Mouse (Mus musculus) forebrain, embryonic 10.5 days (tissue): ENCODE results near the gene Gap43. TPM values are rescaled to one million over a fixed set of nuclear protein-coding genes. Genes with fewer than 3 reads are reported as not detected.

Experiments
- DNase-seq: peaks from one replicate; pipeline ENCODE4 v3.0.0-alpha.2; 2017; ENCODE audit warnings: low spot score; ENCODE audit errors: extremely low spot score
- H3K27ac ChIP-seq: fragments of 300-500 bp; sonication (generic); 2 replicates; pipeline ENCODE4 v1.5.1; 2016; ENCODE audit warnings: mild to moderate bottlenecking
- H3K27me3 ChIP-seq: fragments of 300-500 bp; sonication (generic); 2 replicates; pipeline ENCODE4 v1.6.1; 2016; ENCODE audit warnings: mild to moderate bottlenecking; ENCODE audit not compliant: poor library complexity, severe bottlenecking
- H3K36me3 ChIP-seq: fragments of 300-500 bp; sonication (generic); replicated peaks from 2 replicates; pipeline ENCODE4 v1.6.1; 2016; ENCODE audit warnings: mild to moderate bottlenecking, moderate library complexity
- H3K4me1 ChIP-seq: fragments of 300-500 bp; sonication (generic); 2 replicates; pipeline ENCODE4 v1.6.1; 2016
- H3K4me3 ChIP-seq: fragments of 300-500 bp; sonication (generic); 2 replicates; pipeline ENCODE4 v1.5.1; 2016; ENCODE audit warnings: mild to moderate bottlenecking, moderate library complexity
- H3K9me3 ChIP-seq: fragments of 300-500 bp; sonication (generic); 2 replicates; pipeline ENCODE4 v1.6.1; 2016; ENCODE audit warnings: mild to moderate bottlenecking, moderate library complexity
- WGBS: fragments of 180-500 bp; shearing (Covaris S2); methylation state at CpG from one replicate; pipeline ENCODE4 v1.1.7; 2016; 5-methylcytosine and 5-hydroxymethylcytosine counted together
- polyA plus RNA-seq: library from polyadenylated mRNA; unstranded; fragments of >200 nt; fragmentation: Nextera tagmentation; extraction: Ambion mirVana; gene quantifications from 2 replicates; pipeline ENCODE4 v1.2.1, GENCODE M21; 2016

The Gap43 gene
- polyA plus RNA-seq, 1 experiment from 2014 or later: 39.4 TPM

- H3K4me3 ChIP-seq: no peak overlapping the region
- H3K27me3 ChIP-seq: peaks cover 22% of the 10 kb centered on the region
- WGBS: 20% methylated on average over 2 of the region's 2 CpGs
- no peaks in the 10 kb centered on the region for H3K36me3 ChIP-seq
- no peak overlapping the region for H3K27ac ChIP-seq
- peaks cover 60% of the 10 kb centered on the region for H3K4me1 ChIP-seq
- no peaks in the 10 kb centered on the region for H3K9me3 ChIP-seq
- DNase-seq: peak; percentile 27
Observed at GRCm38 (mm10) chr16:42336610-42337009, 3.8 kb downstream of the Gap43 start.

GRCm38 (mm10) chr16:42332321-42332720, 8.1 kb downstream of the Gap43 start:
- 49% methylated on average over 4 of the region's 4 CpGs for WGBS
- Histone ChIP-seq H3K36me3 (no peaks in the 10 kb centered on the region), H3K4me3 (no peak overlapping the region), H3K27ac (no peak overlapping the region), H3K9me3 (no peaks in the 10 kb centered on the region), H3K27me3 (no peaks in the 10 kb centered on the region), H3K4me1 (peaks cover 21% of the 10 kb centered on the region)
- DNase-seq: no peak

DNA sequence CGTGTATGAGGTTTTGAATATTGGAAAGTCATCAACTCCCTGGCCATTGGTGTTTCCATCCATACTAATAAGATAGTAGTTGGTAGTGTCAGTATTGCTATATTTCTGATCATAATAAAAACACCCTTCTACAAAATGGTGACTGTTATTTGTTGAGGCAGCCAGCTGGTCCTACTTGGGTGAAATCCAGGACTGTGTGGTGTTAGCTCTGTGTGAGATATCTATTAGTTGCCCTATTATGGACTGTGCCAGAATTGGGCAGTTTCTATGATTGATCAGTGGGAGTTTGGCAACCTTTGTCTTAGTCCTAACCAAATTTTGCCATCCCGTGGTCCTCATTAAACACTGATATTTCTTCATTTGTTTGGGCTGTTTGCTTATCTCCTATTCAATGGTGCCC, 14.3 kb downstream of the Gap43 start:
- DNase-seq: no peak
- H3K27ac ChIP-seq: no peak overlapping the region
- WGBS: 86% methylated on average over 2 of the region's 2 CpGs
- H3K9me3 ChIP-seq: no peaks in the 10 kb centered on the region
- H3K27me3 ChIP-seq: no peaks in the 10 kb centered on the region
- H3K4me1 ChIP-seq: no peaks in the 10 kb centered on the region
- H3K36me3 ChIP-seq: no peaks in the 10 kb centered on the region
- no peak overlapping the region for H3K4me3 ChIP-seq

DNA sequence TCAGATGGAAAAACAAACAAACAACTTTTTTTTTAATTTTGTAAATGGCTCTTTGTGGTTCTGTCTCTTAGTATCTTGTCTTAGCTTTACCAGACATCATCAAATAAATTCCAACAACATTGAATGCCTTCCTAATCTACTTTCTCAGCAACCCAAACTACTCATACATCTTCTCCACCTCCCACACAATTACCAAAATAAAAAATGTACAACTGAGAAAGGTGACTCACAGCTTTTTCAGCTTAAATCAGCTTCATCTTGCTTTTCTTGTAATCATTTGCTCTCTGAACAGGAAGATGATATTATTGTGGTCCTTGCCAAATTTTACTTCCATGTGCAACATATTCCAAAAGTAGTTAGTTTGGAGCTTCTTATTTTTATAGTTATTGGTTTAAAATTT, 14.9 kb downstream of the Gap43 start:
- no peaks in the 10 kb centered on the region for H3K27me3 ChIP-seq
- DNase-seq: no peak
- no peaks in the 10 kb centered on the region for H3K9me3 ChIP-seq
- H3K36me3 ChIP-seq: no peaks in the 10 kb centered on the region
- no peak overlapping the region for H3K27ac ChIP-seq
- H3K4me3 ChIP-seq: no peak overlapping the region
- H3K4me1 ChIP-seq: no peaks in the 10 kb centered on the region

GRCm38 (mm10) chr16:42319831-42320230, 20.6 kb downstream of the Gap43 start:
- Histone ChIP-seq H3K9me3 (no peaks in the 10 kb centered on the region), H3K4me3 (no peak overlapping the region), H3K27ac (no peak overlapping the region), H3K36me3 (no peaks in the 10 kb centered on the region), H3K4me1 (no peaks in the 10 kb centered on the region), H3K27me3 (no peaks in the 10 kb centered on the region)
- DNase-seq: no peak

- DNase-seq: no peak
- Histone ChIP-seq H3K4me3 (no peak overlapping the region), H3K4me1 (no peaks in the 10 kb centered on the region), H3K9me3 (no peaks in the 10 kb centered on the region), H3K36me3 (no peaks in the 10 kb centered on the region), H3K27me3 (no peaks in the 10 kb centered on the region), H3K27ac (no peak overlapping the region)
- WGBS: 94% methylated on average over 5 of the region's 5 CpGs
Observed at GRCm38 (mm10) chr16:42319365-42319764, 21.1 kb downstream of the Gap43 start.

GRCm38 (mm10) chr16:42312125-42312524, 28.3 kb downstream of the Gap43 start:
- DNase-seq: no peak
- Histone ChIP-seq H3K4me3 (no peak overlapping the region), H3K36me3 (no peaks in the 10 kb centered on the region), H3K27ac (no peak overlapping the region), H3K4me1 (peaks cover 18% of the 10 kb centered on the region), H3K9me3 (no peaks in the 10 kb centered on the region), H3K27me3 (no peaks in the 10 kb centered on the region)
- WGBS: 92% methylated on average over 1 of the region's 1 CpGs

DNA sequence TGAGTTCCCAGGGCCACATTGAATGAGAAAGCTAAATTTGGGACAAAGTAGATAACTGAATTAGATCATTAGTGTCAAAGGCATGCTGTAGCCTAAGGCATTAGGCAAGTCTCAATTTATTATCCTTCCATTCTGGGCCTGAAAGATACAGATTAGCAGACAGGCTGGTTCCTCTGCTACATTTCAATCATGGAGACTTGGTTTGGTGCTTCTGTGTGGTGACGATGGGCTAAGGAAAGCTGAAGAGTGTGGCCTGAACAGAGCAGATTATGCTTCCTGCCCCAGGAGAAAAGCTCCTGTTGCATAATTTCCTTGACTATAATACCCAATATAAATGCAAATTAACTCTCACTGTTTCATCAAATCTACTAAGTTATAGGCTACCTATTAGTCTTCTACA, 31.7 kb downstream of the Gap43 start:
- peaks cover 44% of the 10 kb centered on the region for H3K4me1 ChIP-seq
- DNase-seq: no peak
- no peak overlapping the region for H3K27ac ChIP-seq
- no peaks in the 10 kb centered on the region for H3K36me3 ChIP-seq
- H3K27me3 ChIP-seq: no peaks in the 10 kb centered on the region
- WGBS: 65% methylated on average over 1 of the region's 1 CpGs
- no peaks in the 10 kb centered on the region for H3K9me3 ChIP-seq
- H3K4me3 ChIP-seq: no peak overlapping the region

GRCm38 (mm10) chr16:42305934-42306701, 34.3 kb downstream of the Gap43 start:
- 4% methylated on average over 14 of the region's 14 CpGs for WGBS
- peak overlapping the region; percentile 44 for H3K4me3 ChIP-seq
- H3K27ac ChIP-seq: peak overlapping the region; percentile 88
- H3K4me1 ChIP-seq: peaks cover 50% of the 10 kb centered on the region
- H3K36me3 ChIP-seq: no peaks in the 10 kb centered on the region
- H3K27me3 ChIP-seq: no peaks in the 10 kb centered on the region
- DNase-seq: peak; percentile 79
- H3K9me3 ChIP-seq: no peaks in the 10 kb centered on the region

DNA sequence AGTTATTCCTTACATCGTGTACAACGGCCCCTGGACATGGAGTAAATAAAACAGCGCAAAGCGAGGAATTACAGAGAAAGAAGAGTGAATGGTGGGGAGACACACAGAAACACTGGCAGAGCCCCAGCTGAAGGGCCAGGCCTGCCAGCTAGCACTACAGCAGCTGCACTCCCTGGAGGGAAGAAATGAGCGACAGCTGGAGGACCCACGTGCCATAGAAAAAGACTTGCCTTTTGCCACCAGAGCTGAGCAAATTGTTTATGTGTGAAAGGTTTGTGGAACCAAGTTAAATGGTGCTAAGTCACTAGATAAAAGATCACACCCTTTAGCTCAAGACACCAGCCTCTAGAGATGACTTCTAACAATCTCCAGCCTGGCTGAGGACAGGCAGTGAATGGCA, 37.0 kb downstream of the Gap43 start:
- no peak for DNase-seq
- Histone ChIP-seq H3K9me3 (no peaks in the 10 kb centered on the region), H3K4me1 (peaks cover 35% of the 10 kb centered on the region), H3K4me3 (no peak overlapping the region), H3K27me3 (no peaks in the 10 kb centered on the region), H3K36me3 (no peaks in the 10 kb centered on the region), H3K27ac (0 out of 2 replicates have a peak overlapping the region, but pooled peaks have one; percentile 2)
- WGBS: 70% methylated on average over 6 of the region's 6 CpGs

GRCm38 (mm10) chr16:42294481-42294880, 46.0 kb downstream of the Gap43 start:
- no peaks in the 10 kb centered on the region for H3K36me3 ChIP-seq
- DNase-seq: no peak
- H3K27me3 ChIP-seq: no peaks in the 10 kb centered on the region
- no peak overlapping the region for H3K27ac ChIP-seq
- no peak overlapping the region for H3K4me3 ChIP-seq
- no peaks in the 10 kb centered on the region for H3K9me3 ChIP-seq
- no peaks in the 10 kb centered on the region for H3K4me1 ChIP-seq
- WGBS: 92% methylated on average over 5 of the region's 5 CpGs

DNA sequence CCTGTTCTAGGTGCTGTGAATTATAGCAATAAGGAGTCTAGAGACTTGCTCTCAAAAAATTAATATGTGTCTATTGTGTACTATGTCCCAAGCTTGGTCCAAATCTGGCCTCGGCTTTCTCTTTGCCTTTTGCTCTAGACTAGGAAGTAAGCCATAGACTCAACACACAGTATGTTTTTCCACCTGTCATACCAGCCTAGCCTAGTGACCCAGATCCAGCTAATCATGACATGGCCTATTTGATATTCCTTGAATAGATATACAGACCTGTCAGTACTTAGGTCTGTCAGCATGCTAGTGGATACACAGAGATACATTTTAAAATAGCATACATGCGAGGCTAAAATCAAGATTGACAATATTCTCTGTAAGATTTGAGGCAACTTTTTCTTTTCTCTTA, 46.4 kb downstream of the Gap43 start:
- Histone ChIP-seq H3K4me3 (no peak overlapping the region), H3K4me1 (no peaks in the 10 kb centered on the region), H3K27me3 (no peaks in the 10 kb centered on the region), H3K27ac (no peak overlapping the region), H3K9me3 (no peaks in the 10 kb centered on the region), H3K36me3 (no peaks in the 10 kb centered on the region)
- DNase-seq: no peak
- WGBS: 90% methylated on average over 2 of the region's 2 CpGs

GRCm38 (mm10) chr16:42291572-42291971, 48.9 kb downstream of the Gap43 start:
- no peaks in the 10 kb centered on the region for H3K4me1 ChIP-seq
- no peaks in the 10 kb centered on the region for H3K9me3 ChIP-seq
- no peaks in the 10 kb centered on the region for H3K36me3 ChIP-seq
- no peaks in the 10 kb centered on the region for H3K27me3 ChIP-seq
- WGBS: 74% methylated on average over 8 of the region's 8 CpGs
- H3K4me3 ChIP-seq: no peak overlapping the region
- DNase-seq: no peak
- no peak overlapping the region for H3K27ac ChIP-seq

DNA sequence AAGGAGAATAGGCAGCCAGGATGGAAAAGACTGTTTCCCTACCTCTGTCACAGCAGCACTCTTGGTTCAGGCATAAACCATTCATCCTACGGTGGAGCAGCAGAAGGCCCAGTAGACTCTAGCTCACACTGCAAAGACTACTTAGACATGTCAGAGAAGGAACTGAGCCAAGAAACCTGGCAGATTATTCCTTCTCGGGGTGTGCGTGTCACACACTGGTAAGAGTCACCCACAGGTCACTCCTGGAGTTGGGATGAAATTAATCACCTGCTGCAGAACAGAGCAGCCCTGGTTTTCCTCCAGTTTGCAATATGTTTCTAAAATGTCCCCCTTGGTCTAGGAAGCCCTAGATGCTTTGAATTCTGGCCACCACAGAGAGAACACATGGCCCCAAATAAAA, 56.4 kb downstream of the Gap43 start:
- DNase-seq: no peak
- 90% methylated on average over 3 of the region's 3 CpGs for WGBS
- Histone ChIP-seq H3K4me3 (no peak overlapping the region), H3K27me3 (no peaks in the 10 kb centered on the region), H3K27ac (no peak overlapping the region), H3K36me3 (no peaks in the 10 kb centered on the region), H3K9me3 (no peaks in the 10 kb centered on the region), H3K4me1 (no peaks in the 10 kb centered on the region)
